Mouse (Mus musculus): ENCODE measurements around the gene Gm45713. TPM values are rescaled to one million over a fixed set of nuclear protein-coding genes. Genes with fewer than 3 reads are reported as not detected.
"Not testable (repeated sequence)": the region's sequence is repeated elsewhere in the genome, so short reads cannot be mapped to it uniquely, and the experiment has no call there.

Gm45713 gene
- polyA plus RNA-seq, 1 experiment from 2014 or later = 0.12 TPM

DNA sequence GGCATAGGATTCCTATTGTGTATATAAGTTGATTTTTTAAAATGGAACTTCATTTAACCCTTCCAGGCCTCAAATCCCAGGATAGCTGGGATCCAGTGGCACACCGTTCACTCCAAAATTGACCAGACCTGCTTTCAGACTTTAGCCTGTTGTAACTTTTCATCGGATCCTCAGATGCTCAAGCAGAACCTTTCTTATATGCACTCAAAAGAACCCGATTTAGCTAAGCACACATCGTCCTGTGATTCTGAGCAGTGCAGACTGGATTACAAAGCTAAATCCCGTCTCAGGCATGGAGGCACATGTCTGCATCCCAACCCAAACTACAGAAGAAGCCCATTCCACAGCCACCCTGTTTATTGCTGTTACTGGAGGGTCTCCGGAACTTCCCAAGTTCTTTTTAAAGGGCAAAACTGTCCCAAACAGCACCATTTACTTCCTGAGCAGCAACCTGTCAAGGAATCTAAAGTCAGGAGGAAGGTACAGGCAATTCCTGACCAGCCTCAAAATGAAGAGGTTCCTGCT lies 8.3 kb downstream of the Gm45713 start:
- under 1% methylated on average over 6 of the region's 6 CpGs for WGBS
- H3K27ac ChIP-seq (replicated peaks) = peak overlapping the region; percentile 91
- H3K27me3 ChIP-seq (replicated peaks) = no peaks in the 10 kb centered on the region
- H3K9ac ChIP-seq (replicated peaks) = peak overlapping the region; percentile 99
- ATAC-seq (ENCODE audit: low FRiP score) = no peak
- no peaks in the 10 kb centered on the region for H3K9me3 ChIP-seq (replicated peaks)
- peaks cover 28% of the 10 kb centered on the region for H3K36me3 ChIP-seq
- H3K4me3 ChIP-seq (replicated peaks) = peak overlapping the region; percentile 80
- peak overlapping the region; percentile 70 for H3K4me2 ChIP-seq
- H3K4me1 ChIP-seq = peaks cover 50% of the 10 kb centered on the region

GRCm38 (mm10) chr7:45126844-45127699 lies 9.0 kb downstream of the Gm45713 start:
- whole genome bisulfite sequencing = 45% methylated on average over 21 of the region's 21 CpGs
- H3K4me3 ChIP-seq (replicated peaks) = peak overlapping the region; percentile 80
- H3K9ac ChIP-seq (replicated peaks) = peak overlapping the region; percentile 99
- H3K9me3 ChIP-seq (replicated peaks) = no peaks in the 10 kb centered on the region
- no peaks in the 10 kb centered on the region for H3K27me3 ChIP-seq (replicated peaks)
- ATAC-seq (ENCODE audit: low FRiP score) = no peak
- peaks cover 35% of the 10 kb centered on the region for H3K36me3 ChIP-seq
- H3K4me1 ChIP-seq = peaks cover 56% of the 10 kb centered on the region
- H3K27ac ChIP-seq (replicated peaks) = peak overlapping the region; percentile 91
- H3K4me2 ChIP-seq = peak overlapping the region; percentile 70

DNA sequence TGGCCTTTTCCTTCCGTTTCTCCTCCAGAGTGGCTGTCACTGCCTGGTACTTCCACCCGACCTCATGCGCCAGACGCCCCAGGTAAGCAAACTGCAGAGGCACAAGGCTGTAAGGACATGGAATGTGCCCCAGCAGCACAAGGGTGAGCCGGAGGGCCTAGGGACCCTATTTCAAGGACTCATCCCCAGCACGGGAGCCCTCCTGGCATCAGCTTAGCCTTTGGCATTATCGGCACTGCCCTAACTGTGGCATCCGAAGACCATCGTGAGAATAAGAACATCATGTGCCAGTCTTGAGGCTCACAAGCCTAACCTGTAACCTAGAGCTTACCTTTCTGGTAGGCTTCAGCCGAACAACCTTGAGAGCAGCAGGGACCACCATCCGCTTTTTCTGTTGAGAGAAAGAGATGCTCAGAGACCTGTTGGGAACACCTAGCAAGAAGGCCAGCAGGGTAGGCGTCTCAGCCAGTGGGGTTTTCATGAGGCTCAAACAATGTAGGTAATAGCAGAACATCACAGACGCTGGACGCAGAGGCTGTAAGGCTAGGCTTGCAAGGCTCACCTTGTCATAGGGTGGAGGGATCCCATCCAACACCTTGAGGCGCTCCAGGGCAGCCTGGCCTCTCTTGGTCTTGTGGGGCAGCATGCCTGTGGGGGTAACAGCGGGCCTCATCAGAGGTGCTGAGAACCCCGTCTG lies 9.7 kb downstream of the Gm45713 start:
- H3K9ac ChIP-seq (replicated peaks) = peak overlapping the region; percentile 99
- H3K36me3 ChIP-seq = peaks cover 42% of the 10 kb centered on the region
- H3K4me2 ChIP-seq = peak overlapping the region; percentile 70
- 77% methylated on average over 17 of the region's 17 CpGs for WGBS
- peak overlapping the region; percentile 91 for H3K27ac ChIP-seq (replicated peaks)
- no peaks in the 10 kb centered on the region for H3K9me3 ChIP-seq (replicated peaks)
- H3K27me3 ChIP-seq (replicated peaks) = no peaks in the 10 kb centered on the region
- peaks cover 63% of the 10 kb centered on the region for H3K4me1 ChIP-seq
- peak overlapping the region; percentile 80 for H3K4me3 ChIP-seq (replicated peaks)
- no peak for ATAC-seq (ENCODE audit: low FRiP score)

DNA sequence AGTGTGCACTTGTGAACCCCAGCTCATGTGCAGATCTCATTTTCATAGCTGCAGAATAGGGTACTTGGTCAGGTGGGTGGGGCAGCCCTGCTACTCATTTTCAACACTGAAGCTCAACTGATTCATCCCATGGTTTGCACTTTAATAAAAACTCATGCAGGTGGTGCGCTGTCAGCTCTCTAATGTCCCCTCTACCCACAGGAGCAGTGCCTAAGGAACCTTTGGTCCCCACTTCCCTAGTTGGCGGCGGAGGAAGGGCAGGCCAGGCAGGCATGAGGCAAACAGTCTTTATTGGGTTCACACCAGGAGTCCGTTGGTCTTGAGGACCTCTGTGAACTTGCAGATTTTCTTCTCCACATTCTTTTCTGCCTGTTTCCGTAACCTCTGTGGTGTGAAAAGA lies 10.4 kb downstream of the Gm45713 start:
- H3K4me2 ChIP-seq = 0 out of 2 replicates have a peak overlapping the region, but pooled peaks have one; percentile 66
- H3K27me3 ChIP-seq (replicated peaks); ATAC-seq (ENCODE audit: low FRiP score); H3K9ac ChIP-seq (replicated peaks); H3K9me3 ChIP-seq (replicated peaks): not testable (repeated sequence)
- peaks cover 63% of the 10 kb centered on the region for H3K4me1 ChIP-seq
- peak overlapping the region; percentile 13; the same call in 1 of the 2 replicates for H3K4me3 ChIP-seq (replicated peaks)
- peak overlapping the region; percentile 87 for H3K27ac ChIP-seq (replicated peaks)
- 64% methylated on average over 5 of the region's 5 CpGs for WGBS
- H3K36me3 ChIP-seq = peaks cover 49% of the 10 kb centered on the region

GRCm38 (mm10) chr7:45125144-45125600 lies 10.9 kb downstream of the Gm45713 start:
- H3K4me1 ChIP-seq = peaks cover 63% of the 10 kb centered on the region
- H3K36me3 ChIP-seq = peaks cover 54% of the 10 kb centered on the region
- peak overlapping the region; percentile 66 for H3K4me2 ChIP-seq
- H3K9me3 ChIP-seq (replicated peaks) = no peaks in the 10 kb centered on the region
- peak overlapping the region; percentile 13; the same call in 1 of the 2 replicates for H3K4me3 ChIP-seq (replicated peaks)
- peak overlapping the region; percentile 87 for H3K27ac ChIP-seq (replicated peaks)
- no peaks in the 10 kb centered on the region for H3K27me3 ChIP-seq (replicated peaks)
- 14% methylated on average over 7 of the region's 7 CpGs for WGBS
- no peak for ATAC-seq (ENCODE audit: low FRiP score)
- no peak overlapping the region for H3K9ac ChIP-seq (replicated peaks)

GRCm38 (mm10) chr7:45124224-45125143 lies 11.5 kb downstream of the Gm45713 start, which contains the start of gene Rps11:
Gene Rps11 (minus strand): TSS chr7:45124439.
- peak; percentile 88 for ATAC-seq (ENCODE audit: low FRiP score)
- under 1% methylated on average over 59 of the region's 59 CpGs for WGBS
- H3K27ac ChIP-seq (replicated peaks) = peak within 1 kb of the TSS; percentile 92
- H3K36me3 ChIP-seq = peaks cover 60% of the 10 kb centered on the region
- H3K4me3 ChIP-seq (replicated peaks) = peak within 1 kb of the TSS; percentile 89
- H3K27me3 ChIP-seq (replicated peaks) = no peaks in the 10 kb centered on the region
- H3K9me3 ChIP-seq (replicated peaks) = no peaks in the 10 kb centered on the region
- peak within 1 kb of the TSS; percentile 66 for H3K4me2 ChIP-seq
- H3K4me1 ChIP-seq = peaks cover 58% of the 10 kb centered on the region
- peak within 1 kb of the TSS; percentile 94 for H3K9ac ChIP-seq (replicated peaks)

DNA sequence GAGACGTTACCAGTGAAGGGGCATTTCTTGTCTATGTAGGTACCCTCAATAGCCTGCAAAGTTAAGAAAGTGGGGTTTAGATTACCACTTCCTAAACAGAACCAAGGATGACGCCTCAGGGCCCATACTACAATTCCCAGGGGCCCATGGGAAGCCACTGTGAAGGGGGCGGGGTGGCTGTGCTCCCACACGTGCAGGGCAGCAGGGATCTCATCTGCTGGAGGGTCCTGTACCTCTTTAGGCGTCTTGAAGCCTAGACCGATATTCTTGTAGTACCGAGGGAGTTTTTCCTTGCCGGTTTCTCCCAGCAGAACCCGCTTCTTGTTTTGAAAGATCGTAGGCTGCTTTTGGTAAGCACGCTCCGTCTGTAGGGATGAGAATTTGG lies 12.9 kb downstream of the Gm45713 start:
- 24% methylated on average over 12 of the region's 12 CpGs for WGBS
- ATAC-seq (ENCODE audit: low FRiP score) = no peak
- Histone ChIP-seq H3K36me3 (peaks cover 69% of the 10 kb centered on the region), H3K27ac (replicated peaks) (peak overlapping the region; percentile 92; the same call in 1 of the 2 replicates), H3K27me3 (replicated peaks) (no peaks in the 10 kb centered on the region), H3K4me3 (replicated peaks) (peak overlapping the region; percentile 89), H3K4me1 (peaks cover 54% of the 10 kb centered on the region), H3K9me3 (replicated peaks) (no peaks in the 10 kb centered on the region), H3K9ac (replicated peaks) (peak overlapping the region; percentile 94), H3K4me2 (peak overlapping the region; percentile 66)

GRCm38 (mm10) chr7:45122561-45123185 lies 13.4 kb downstream of the Gm45713 start:
- Histone ChIP-seq H3K9me3 (replicated peaks) (no peaks in the 10 kb centered on the region), H3K27ac (replicated peaks) (peak overlapping the region; percentile 92; the same call in 1 of the 2 replicates), H3K9ac (replicated peaks) (peak overlapping the region; percentile 94), H3K4me3 (replicated peaks) (peak overlapping the region; percentile 89), H3K27me3 (replicated peaks) (no peaks in the 10 kb centered on the region), H3K36me3 (peaks cover 72% of the 10 kb centered on the region), H3K4me1 (peaks cover 52% of the 10 kb centered on the region), H3K4me2 (peak overlapping the region; percentile 66)
- no peak for ATAC-seq (ENCODE audit: low FRiP score)
- WGBS = 89% methylated on average over 15 of the region's 15 CpGs

DNA sequence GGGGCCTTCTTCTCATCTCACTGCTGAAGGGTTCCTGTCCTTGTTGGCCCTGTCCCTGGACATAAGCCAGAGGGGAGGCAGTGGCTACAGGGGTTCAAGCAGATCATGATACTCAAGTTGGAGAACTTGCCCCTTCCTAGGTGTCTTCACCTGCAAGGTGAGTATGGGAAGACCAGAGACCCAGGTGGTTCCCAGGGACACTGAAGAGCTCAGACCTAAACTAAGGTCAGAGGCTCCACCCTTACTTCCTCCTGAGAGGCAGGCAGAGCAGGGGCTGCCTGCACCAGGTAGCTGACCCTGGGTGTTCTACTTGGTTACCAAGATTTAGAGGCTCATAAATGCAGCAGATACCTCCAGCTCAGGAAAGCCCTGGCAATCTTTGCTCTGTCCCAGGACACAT lies 14.1 kb downstream of the Gm45713 start:
- Histone ChIP-seq H3K9ac (replicated peaks) (no peak overlapping the region; the same call in 1 of the 2 replicates), H3K9me3 (replicated peaks) (no peaks in the 10 kb centered on the region), H3K4me1 (peaks cover 45% of the 10 kb centered on the region), H3K4me3 (replicated peaks) (no peak overlapping the region), H3K27me3 (replicated peaks) (no peaks in the 10 kb centered on the region), H3K27ac (replicated peaks) (no peak overlapping the region), H3K4me2 (peak overlapping the region; percentile 15; the same call in 1 of the 2 replicates), H3K36me3 (peaks cover 68% of the 10 kb centered on the region)
- no peak for ATAC-seq (ENCODE audit: low FRiP score)

- Histone ChIP-seq H3K36me3 (peaks cover 63% of the 10 kb centered on the region), H3K27ac (replicated peaks) (no peak overlapping the region), H3K27me3 (replicated peaks) (no peaks in the 10 kb centered on the region), H3K9ac (replicated peaks) (no peak overlapping the region), H3K9me3 (replicated peaks) (no peaks in the 10 kb centered on the region), H3K4me3 (replicated peaks) (no peak overlapping the region), H3K4me2 (peak overlapping the region; percentile 15; the same call in 1 of the 2 replicates), H3K4me1 (peaks cover 39% of the 10 kb centered on the region)
- 72% methylated on average over 8 of the region's 8 CpGs for WGBS
- no peak for ATAC-seq (ENCODE audit: low FRiP score)
Measured at GRCm38 (mm10) chr7:45121404-45121803, 14.6 kb downstream of the Gm45713 start.

Measured in neural tube, embryonic 15.5 days (tissue).